15 mouse cellular contexts compared by ENCODE assay signal in the genomic region with DNA sequence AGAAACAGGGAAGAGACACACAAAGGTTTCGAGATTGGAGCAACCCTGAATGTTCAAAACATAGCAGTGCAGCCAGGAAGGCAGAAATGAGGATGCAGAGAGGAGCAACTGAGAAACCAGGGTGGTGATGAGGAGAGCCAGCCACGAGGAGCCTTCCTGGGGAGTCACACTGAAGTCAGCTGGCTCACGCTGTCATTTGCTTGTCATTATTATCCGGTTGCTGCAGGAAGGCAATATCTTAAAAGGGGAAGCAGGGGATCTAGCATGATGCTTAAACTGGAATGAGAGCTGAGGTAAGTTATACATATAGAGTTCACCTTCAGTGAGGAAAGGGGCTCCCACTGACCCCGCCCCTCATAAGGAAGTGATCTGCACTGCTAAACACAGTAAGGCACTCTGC.
"Had no signal": no experiment of that assay in that cellular context is flagged by ENCODE, and none has a peak within 500 bp of the region (broad histone marks: within the 10 kb centered on the region; RNA-seq: fewer than 3 reads in every experiment).

No protein-coding gene starts in this region.

- H3K27ac ChIP-seq: neural tube, embryonic 15.5 days; stomach, embryonic 15.5 days; stomach, postnatal 0 days had no signal

- H3K36me3 ChIP-seq: neural tube, embryonic 15.5 days had no signal

- H3K4me2 ChIP-seq: neural tube, embryonic 15.5 days; stomach, embryonic 15.5 days had no signal

- H3K9ac ChIP-seq: neural tube, embryonic 15.5 days; stomach, embryonic 15.5 days had no signal

- DNase-seq: retina, postnatal 1 day; right cerebral cortex, adult 18-20 months; right cerebral cortex, postnatal 14 days; right cerebral cortex, postnatal 25 days; right cerebral cortex, postnatal 4 days; spleen, adult 18-20 months; thymus, adult 18-20 months; thymus, adult 2 months; thymus, postnatal 14 days; thymus, postnatal 25 days; thymus, postnatal 36 days; thymus, postnatal 4 days had no signal

- H3K4me1 ChIP-seq: stomach, embryonic 15.5 days had no signal

- H3K4me3 ChIP-seq: neural tube, embryonic 15.5 days; stomach, embryonic 15.5 days had no signal

- H3K9me3 ChIP-seq: neural tube, embryonic 15.5 days; stomach, embryonic 15.5 days had no signal

- H3K27me3 ChIP-seq: neural tube, embryonic 15.5 days; stomach, embryonic 15.5 days had no signal
